Mouse (Mus musculus) spleen, adult 2 months (tissue): Measurements from ENCODE around the gene Lyst.

Experiments used
- CTCF ChIP-seq: fragments of 200-500 bp; IDR thresholded peaks from 2 replicates; pipeline ENCODE4 v1.5.1; 2011; ENCODE audit warnings: mild to moderate bottlenecking, inconsistent platforms; ENCODE audit not compliant: insufficient read depth, insufficient read length, insufficient replicate concordance; ENCODE audit errors: extremely low read depth
- POLR2A ChIP-seq: fragments of 200-500 bp; IDR thresholded peaks from 2 replicates; pipeline ENCODE4 v1.6.1; 2011; ENCODE audit warnings: low read depth, low read length, inconsistent platforms

DNA sequence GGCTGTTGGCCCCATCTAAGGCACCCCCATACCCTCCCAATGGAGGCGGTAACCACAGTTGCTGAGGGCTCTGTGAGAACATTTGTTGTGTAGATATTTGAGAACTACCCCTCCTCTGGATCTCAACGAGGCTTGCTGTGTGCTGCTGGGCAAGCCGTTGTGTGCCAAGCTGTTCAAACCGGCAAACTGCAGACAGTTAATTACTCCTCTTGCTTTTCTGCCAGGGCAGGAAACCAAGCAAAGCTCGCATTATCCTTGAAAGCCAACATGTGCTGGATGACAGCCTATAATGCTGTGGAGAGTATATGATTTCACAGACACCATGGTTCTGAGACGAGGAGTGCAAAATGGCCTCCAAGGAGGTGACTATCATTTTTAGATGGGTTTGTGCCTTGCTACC lies 236.3 kb downstream of the Lyst start:
- TF ChIP-seq CTCF, result no peak
- TF ChIP-seq POLR2A, result no peak
